Mouse (Mus musculus) midbrain, embryonic 11.5 days (tissue): Measurements from ENCODE around the gene 4931440F15Rik. TPM values are rescaled to one million over a fixed set of nuclear protein-coding genes. Genes with fewer than 3 reads are reported as not detected.

Source experiments
- ATAC-seq: fragments of 200-750 bp; cut with Nextera tagmentation; 2 replicates; pipeline ENCODE4 v1.8.0; 2017; ENCODE audit warnings: moderate TSS enrichment, moderate library complexity; ENCODE audit not compliant: low FRiP score
- DNase-seq: peaks from one replicate; pipeline ENCODE4 v3.0.0; 2015; ENCODE audit warnings: low spot score; ENCODE audit errors: missing footprints
- H3K27ac ChIP-seq: fragments of 300-500 bp; sonication (generic); 2 replicates; pipeline ENCODE4 v1.5.1; 2014; ENCODE audit warnings: low read depth, low read length
- H3K27me3 ChIP-seq: fragments of 300-500 bp; sonication (generic); 2 replicates; pipeline ENCODE4 v1.6.1; 2014; ENCODE audit warnings: mild to moderate bottlenecking, low read length, moderate library complexity, mixed read lengths; ENCODE audit not compliant: control insufficient read depth, insufficient read depth
- H3K36me3 ChIP-seq: fragments of 300-500 bp; sonication (generic); 2 replicates; pipeline ENCODE4 v1.6.1; 2014; ENCODE audit warnings: mild to moderate bottlenecking, low read length, moderate library complexity, mixed read lengths; ENCODE audit not compliant: control insufficient read depth, insufficient read depth
- H3K4me1 ChIP-seq: fragments of 300-500 bp; sonication (generic); 2 replicates; pipeline ENCODE4 v1.6.1; 2014; ENCODE audit warnings: low read length; ENCODE audit not compliant: control insufficient read depth, insufficient read depth
- H3K4me2 ChIP-seq: fragments of 300-500 bp; sonication (generic); 2 replicates; pipeline ENCODE4 v1.6.1; 2014; ENCODE audit warnings: mild to moderate bottlenecking, moderate library complexity
- H3K4me3 ChIP-seq: fragments of 300-500 bp; sonication (generic); 2 replicates; pipeline ENCODE4 v1.5.1; 2014; ENCODE audit warnings: low read depth, low read length
- H3K9ac ChIP-seq: fragments of 300-500 bp; sonication (generic); 2 replicates; pipeline ENCODE4 v1.6.1; 2014; ENCODE audit warnings: low read length
- H3K9me3 ChIP-seq: fragments of 300-500 bp; sonication (generic); 2 replicates; pipeline ENCODE4 v1.6.1; 2016; ENCODE audit warnings: low read length; ENCODE audit not compliant: control insufficient read depth
- WGBS: fragments of 180-500 bp; shearing (Covaris S2); extraction: QIAGEN DNeasy Blood & Tissue Kit; methylation state at CpG from one replicate; pipeline ENCODE4 v1.1.7; 2014; 5-methylcytosine and 5-hydroxymethylcytosine counted together
- polyA plus RNA-seq: library from polyadenylated mRNA; unstranded; fragments of >200 nt; fragmentation: Nextera tagmentation; extraction: Ambion mirVana; gene quantifications from 2 replicates; pipeline ENCODE4 v1.2.1, GENCODE M21; 2014

The 4931440F15Rik gene
- polyA plus RNA-seq, 1 experiment from 2014 or later, result not detected

DNA sequence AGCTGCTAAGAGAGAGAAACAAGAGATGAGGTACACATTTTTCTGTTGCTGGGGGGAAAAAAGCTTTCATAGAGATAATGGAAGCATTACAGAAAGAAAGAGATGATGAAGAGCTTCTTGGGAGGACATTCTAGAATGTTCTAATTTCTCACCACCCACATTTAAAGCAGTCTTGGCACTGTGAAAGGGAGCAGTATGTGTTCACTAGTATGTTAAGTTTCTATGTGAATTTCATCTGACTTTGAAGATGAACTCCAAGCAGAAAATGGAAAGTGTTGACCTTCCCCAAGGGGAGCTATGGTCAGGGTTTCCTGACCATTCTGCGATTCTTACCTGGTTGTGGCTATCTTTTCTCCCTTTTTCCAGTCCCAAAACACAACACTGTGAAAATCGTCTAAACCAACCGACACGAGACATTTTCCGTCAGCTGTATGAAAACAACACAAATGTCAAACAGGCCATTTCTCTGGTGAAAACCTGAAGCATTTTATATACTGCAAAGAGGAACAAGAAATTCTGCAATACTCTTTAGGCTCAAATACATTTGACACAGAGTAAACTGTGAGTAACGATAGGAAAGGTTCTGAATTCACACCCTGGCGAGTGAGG, 16.4 kb downstream of the 4931440F15Rik start:
- Histone ChIP-seq H3K4me2 (no peak overlapping the region), H3K9me3 (no peaks in the 10 kb centered on the region), H3K4me1 (no peaks in the 10 kb centered on the region), H3K9ac (no peak overlapping the region), H3K27me3 (no peaks in the 10 kb centered on the region), H3K36me3 (no peaks in the 10 kb centered on the region), H3K27ac (no peak overlapping the region), H3K4me3 (no peak overlapping the region)
- WGBS, result 92% methylated on average over 7 of the region's 7 CpGs
- no peak for ATAC-seq
- DNase-seq, result no peak

DNA sequence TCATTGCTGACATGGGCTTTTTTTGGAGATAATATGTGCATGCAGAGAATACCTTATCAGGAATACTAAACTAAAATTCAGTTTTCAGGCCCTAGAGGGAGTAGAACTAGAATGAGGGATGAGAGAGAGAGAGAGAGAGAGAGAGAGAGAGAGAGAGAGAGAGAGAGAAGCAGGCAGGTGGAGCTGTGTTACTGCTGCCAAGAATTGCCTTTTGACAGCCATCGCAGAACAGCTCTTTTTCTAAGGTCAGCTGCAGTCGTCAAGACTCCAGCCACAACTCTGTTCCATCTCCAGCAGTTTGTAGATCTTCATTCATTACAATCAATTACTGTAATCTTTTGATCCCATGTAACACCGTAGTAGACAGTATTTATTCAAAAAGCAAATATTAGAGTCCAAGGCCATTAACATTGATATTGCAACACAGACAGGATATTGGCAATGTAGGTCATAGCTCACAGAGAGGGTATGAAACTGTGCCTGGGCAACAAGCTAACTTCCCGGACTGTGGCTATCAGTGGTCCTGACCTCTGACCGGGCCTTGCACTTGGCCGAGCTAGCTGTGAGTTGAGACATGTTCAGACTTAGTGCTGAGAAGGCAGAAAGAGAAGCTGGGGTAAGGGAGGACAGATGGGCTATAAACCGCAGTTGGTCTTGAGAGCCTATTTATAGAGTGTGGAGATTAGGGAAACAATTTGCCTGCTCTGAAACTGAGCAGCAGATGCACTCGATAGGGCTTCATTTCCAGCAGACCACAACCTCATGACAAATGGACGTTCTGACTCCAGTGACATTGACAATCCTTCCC, 17.1 kb downstream of the 4931440F15Rik start:
- ATAC-seq (no peak), DNase-seq (no peak)
- no peak overlapping the region for H3K4me3 ChIP-seq
- 81% methylated on average over 9 of the region's 9 CpGs for WGBS
- H3K4me1 ChIP-seq, result no peaks in the 10 kb centered on the region
- H3K27ac ChIP-seq, result no peak overlapping the region
- H3K9ac ChIP-seq, result no peak overlapping the region
- H3K4me2 ChIP-seq, result no peak overlapping the region
- H3K9me3 ChIP-seq, result no peaks in the 10 kb centered on the region
- H3K36me3 ChIP-seq, result no peaks in the 10 kb centered on the region
- H3K27me3 ChIP-seq, result no peaks in the 10 kb centered on the region

DNA sequence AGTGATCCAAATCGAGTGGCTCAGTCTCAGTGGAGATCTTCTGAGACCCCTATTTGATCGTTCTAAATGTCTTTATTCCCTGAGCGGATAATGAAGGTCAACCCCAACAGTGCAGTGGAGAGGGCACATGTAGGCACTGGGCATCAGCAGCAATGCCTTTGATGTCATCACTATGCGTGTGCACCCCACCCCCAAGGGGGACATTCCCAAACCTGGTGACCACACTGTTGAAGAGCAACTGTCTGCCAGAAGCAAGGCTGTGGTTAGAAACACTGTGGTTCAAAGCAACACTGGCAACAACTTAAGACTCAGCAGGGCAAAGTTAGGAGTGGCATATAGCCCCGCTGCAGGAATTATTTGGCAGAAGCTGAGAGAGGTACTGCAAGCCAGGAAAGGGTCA, 18.1 kb downstream of the 4931440F15Rik start:
- no peaks in the 10 kb centered on the region for H3K36me3 ChIP-seq
- no peak overlapping the region for H3K4me3 ChIP-seq
- H3K27me3 ChIP-seq, result no peaks in the 10 kb centered on the region
- no peak overlapping the region for H3K9ac ChIP-seq
- WGBS, result 85% methylated on average over 5 of the region's 5 CpGs
- no peaks in the 10 kb centered on the region for H3K4me1 ChIP-seq
- no peak overlapping the region for H3K4me2 ChIP-seq
- no peak overlapping the region for H3K27ac ChIP-seq
- ATAC-seq, result no peak
- H3K9me3 ChIP-seq, result no peaks in the 10 kb centered on the region
- no peak for DNase-seq

DNA sequence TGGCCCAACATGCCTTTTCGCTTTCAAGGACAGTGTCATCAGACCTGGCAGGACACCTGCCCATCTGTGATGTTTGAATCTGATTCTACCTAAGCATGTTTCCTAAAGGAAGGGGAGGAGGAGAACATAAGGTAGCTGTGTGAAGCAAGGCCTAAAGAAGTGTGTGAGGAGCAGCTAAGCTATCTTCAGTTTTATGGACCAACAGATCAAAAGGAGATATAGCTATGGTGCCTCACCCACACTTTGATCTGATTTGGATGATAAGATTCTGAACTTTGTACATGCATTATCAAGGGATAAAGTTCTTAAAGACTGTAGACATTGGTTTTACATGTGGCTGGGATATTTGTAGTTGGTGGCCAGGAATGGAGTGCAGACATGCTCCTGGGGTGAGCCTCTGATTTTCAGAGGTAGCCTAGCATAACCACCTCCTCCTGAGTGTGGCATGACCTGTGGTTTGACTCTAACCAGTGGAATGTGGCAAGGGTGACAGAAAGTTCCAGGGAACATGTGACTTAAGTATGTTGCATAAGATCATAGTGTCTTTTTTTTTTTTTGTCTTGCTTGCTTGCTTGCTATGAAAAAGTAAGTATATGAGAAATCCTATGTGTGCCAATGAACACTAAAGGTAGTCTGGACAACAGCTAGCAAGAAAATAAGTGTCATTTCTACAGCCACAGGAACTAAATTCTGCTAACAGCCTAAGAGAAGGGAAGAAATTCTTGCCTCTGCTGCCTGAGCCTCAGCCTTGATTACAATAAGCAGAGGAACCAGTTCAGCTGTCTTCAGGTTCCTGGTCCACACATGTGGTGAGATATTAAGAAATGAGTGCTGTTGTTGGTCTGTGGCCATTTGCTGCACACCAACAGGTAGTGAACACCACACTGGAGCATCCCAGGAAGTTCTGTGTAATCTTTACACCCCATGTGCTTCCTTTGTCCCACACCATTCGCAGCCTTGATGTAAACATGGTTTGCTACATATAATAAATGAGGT, 23.7 kb downstream of the 4931440F15Rik start:
- Histone ChIP-seq H3K27me3 (no peaks in the 10 kb centered on the region), H3K4me1 (no peaks in the 10 kb centered on the region), H3K4me2 (no peak overlapping the region), H3K4me3 (no peak overlapping the region), H3K9me3 (no peaks in the 10 kb centered on the region), H3K36me3 (no peaks in the 10 kb centered on the region), H3K27ac (no peak overlapping the region), H3K9ac (no peak overlapping the region)
- 89% methylated on average over 2 of the region's 2 CpGs for WGBS
- ATAC-seq (no peak), DNase-seq (no peak)

DNA sequence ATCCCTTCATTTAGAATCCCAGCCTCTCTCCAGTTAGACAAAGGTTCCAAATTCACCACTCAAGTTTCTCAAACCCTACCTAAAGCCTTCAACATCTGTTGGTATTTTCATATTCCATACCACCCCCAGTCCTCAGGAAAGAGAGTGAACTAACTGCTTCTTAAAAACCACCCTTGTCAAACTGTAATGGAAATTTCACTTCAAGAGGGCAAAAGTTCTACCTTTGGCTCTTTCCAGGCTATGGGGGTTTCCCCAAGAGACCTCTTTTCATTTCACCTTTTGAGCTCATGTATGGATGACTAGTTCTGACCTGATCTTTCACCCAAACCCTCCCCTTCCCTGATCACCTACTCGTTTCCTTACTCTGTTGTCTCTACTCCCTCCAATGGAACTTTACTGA, 25.6 kb downstream of the 4931440F15Rik start:
- DNase-seq (no peak), ATAC-seq (no peak)
- Histone ChIP-seq H3K4me2 (no peak overlapping the region), H3K9ac (no peak overlapping the region), H3K9me3 (no peaks in the 10 kb centered on the region), H3K27me3 (no peaks in the 10 kb centered on the region), H3K4me3 (no peak overlapping the region), H3K27ac (no peak overlapping the region), H3K4me1 (no peaks in the 10 kb centered on the region), H3K36me3 (no peaks in the 10 kb centered on the region)
- WGBS, result 68% methylated on average over 1 of the region's 1 CpGs

DNA sequence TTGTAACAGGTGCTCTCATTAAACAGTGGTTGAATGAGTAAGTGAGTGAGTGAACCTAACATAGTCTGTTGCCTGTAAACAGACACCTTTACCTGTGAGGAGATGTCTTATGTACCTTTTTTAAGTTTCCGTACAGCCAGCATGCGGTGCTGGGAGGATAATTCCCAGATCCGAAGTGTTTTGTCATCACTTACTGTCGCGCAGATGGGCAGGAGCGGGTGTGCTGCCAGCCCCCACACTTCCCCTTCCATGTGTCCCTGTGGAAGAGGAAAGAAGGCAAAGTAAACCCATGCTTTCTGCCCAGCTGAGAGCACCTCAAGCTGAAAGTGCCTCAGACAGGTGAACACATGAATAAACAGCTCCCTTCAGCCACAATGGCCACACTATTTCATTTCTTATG, 30.4 kb downstream of the 4931440F15Rik start:
- no peak for ATAC-seq
- Histone ChIP-seq H3K4me3 (no peak overlapping the region), H3K27ac (no peak overlapping the region), H3K36me3 (no peaks in the 10 kb centered on the region), H3K4me2 (no peak overlapping the region), H3K27me3 (no peaks in the 10 kb centered on the region), H3K9ac (no peak overlapping the region), H3K4me1 (no peaks in the 10 kb centered on the region), H3K9me3 (no peaks in the 10 kb centered on the region)
- 92% methylated on average over 6 of the region's 6 CpGs for WGBS
- DNase-seq, result no peak

DNA sequence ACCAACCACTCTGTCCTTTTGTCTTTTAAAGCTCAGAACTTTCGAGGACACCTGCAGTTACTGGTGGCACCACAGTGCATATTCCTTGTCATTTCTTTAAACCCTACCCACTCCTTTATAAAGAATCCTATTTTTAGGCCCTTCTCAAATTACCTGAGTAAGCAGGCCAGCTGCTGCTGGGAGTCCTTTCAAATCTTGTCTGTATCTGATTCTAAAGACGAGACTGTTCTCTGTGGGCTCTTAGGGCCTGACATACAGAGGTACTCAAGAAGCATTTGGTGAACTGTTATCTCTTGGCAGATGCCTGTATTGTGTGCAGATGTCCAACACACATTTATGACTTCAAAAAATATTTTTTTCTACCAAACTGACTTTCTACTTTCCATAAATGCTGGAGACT, 31.0 kb downstream of the 4931440F15Rik start:
- Histone ChIP-seq H3K4me2 (no peak overlapping the region), H3K9ac (no peak overlapping the region), H3K4me1 (no peaks in the 10 kb centered on the region), H3K27me3 (no peaks in the 10 kb centered on the region), H3K27ac (no peak overlapping the region), H3K36me3 (no peaks in the 10 kb centered on the region), H3K9me3 (no peaks in the 10 kb centered on the region), H3K4me3 (no peak overlapping the region)
- no peak for ATAC-seq
- no peak for DNase-seq
- 62% methylated on average over 2 of the region's 2 CpGs for WGBS

DNA sequence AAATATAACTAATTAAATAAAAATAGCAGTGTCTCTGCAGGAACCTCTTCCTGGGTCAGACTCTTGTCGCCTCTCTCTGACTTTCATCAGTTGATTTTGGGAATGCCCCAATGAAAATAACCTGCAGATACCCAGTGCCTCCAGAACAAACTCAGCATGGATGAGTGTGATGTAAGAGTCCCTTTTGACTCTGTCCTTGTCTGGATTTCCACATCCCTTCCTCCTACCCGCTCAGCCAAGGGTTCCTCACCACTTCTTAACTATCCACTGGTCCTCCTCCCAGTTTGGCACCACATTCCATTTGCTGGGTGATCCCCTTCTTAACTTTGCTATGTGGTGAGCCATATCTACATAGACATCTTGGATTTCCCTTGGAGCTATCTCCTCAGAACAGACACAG, 34.7 kb downstream of the 4931440F15Rik start:
- Histone ChIP-seq H3K36me3 (no peaks in the 10 kb centered on the region), H3K9ac (no peak overlapping the region), H3K9me3 (no peaks in the 10 kb centered on the region), H3K27me3 (no peaks in the 10 kb centered on the region), H3K27ac (no peak overlapping the region), H3K4me3 (no peak overlapping the region), H3K4me1 (no peaks in the 10 kb centered on the region), H3K4me2 (no peak overlapping the region)
- DNase-seq (no peak), ATAC-seq (no peak)
- WGBS, result 87% methylated on average over 2 of the region's 2 CpGs
